Mouse (Mus musculus) liver, embryonic 12.5 days (tissue): ENCODE measurements around the gene Ccdc150. TPM values are rescaled to one million over a fixed set of nuclear protein-coding genes. Genes with fewer than 3 reads are reported as not detected.

Experiments used
- ATAC-seq: fragments of 200-750 bp; cut with Nextera tagmentation; 2 replicates; pipeline ENCODE4 v1.8.0; 2017; ENCODE audit warnings: moderate number of reproducible peaks, mild to moderate bottlenecking, moderate library complexity
- H3K27ac ChIP-seq: fragments of 300-500 bp; sonication (generic); 2 replicates; pipeline ENCODE4 v1.5.1; 2016; ENCODE audit warnings: mild to moderate bottlenecking
- H3K27me3 ChIP-seq: fragments of 300-500 bp; sonication (generic); replicated peaks from 2 replicates; pipeline ENCODE4 v1.6.1; 2016; ENCODE audit warnings: mild to moderate bottlenecking, moderate library complexity
- H3K36me3 ChIP-seq: fragments of 300-500 bp; sonication (generic); 2 replicates; pipeline ENCODE4 v1.6.1; 2016; ENCODE audit warnings: mild to moderate bottlenecking, moderate library complexity
- H3K4me1 ChIP-seq: fragments of 300-500 bp; sonication (generic); 2 replicates; pipeline ENCODE4 v1.6.1; 2016
- H3K4me2 ChIP-seq: fragments of 300-500 bp; sonication (generic); 2 replicates; pipeline ENCODE4 v1.6.1; 2016; ENCODE audit warnings: mild to moderate bottlenecking, moderate library complexity
- H3K4me3 ChIP-seq: fragments of 300-500 bp; sonication (generic); 2 replicates; pipeline ENCODE4 v1.5.1; 2016; ENCODE audit warnings: mild to moderate bottlenecking, moderate library complexity
- H3K9ac ChIP-seq: fragments of 300-500 bp; sonication (generic); 2 replicates; pipeline ENCODE4 v1.6.1; 2016; ENCODE audit warnings: mild to moderate bottlenecking, moderate library complexity
- H3K9me3 ChIP-seq: fragments of 300-500 bp; sonication (generic); replicated peaks from 2 replicates; pipeline ENCODE4 v1.6.1; 2016; ENCODE audit warnings: mild to moderate bottlenecking, moderate library complexity
- WGBS: fragments of 180-500 bp; shearing (Covaris S2); methylation state at CpG from one replicate; pipeline ENCODE4 v1.1.7; 2016; ENCODE audit not compliant: insufficient replicate concordance; 5-methylcytosine and 5-hydroxymethylcytosine counted together
- polyA plus RNA-seq: library from polyadenylated mRNA; unstranded; fragments of >200 nt; fragmentation: Nextera tagmentation; extraction: Ambion mirVana; gene quantifications from 2 replicates; pipeline ENCODE4 v1.2.1, GENCODE M21; 2016

The Ccdc150 gene
- polyA plus RNA-seq, 1 experiment from 2014 or later: 0.42 TPM

GRCm38 (mm10) chr1:54356566-54356965, 106.1 kb downstream of the Ccdc150 start:
- no peak for ATAC-seq
- Histone ChIP-seq H3K27ac (no peak overlapping the region), H3K4me2 (no peak overlapping the region), H3K36me3 (no peaks in the 10 kb centered on the region), H3K27me3 (no peaks in the 10 kb centered on the region), H3K9ac (no peak overlapping the region), H3K4me3 (no peak overlapping the region), H3K9me3 (no peaks in the 10 kb centered on the region), H3K4me1 (no peaks in the 10 kb centered on the region)
- 69% methylated on average over 6 of the region's 6 CpGs for WGBS

GRCm38 (mm10) chr1:54377506-54378051, 127.1 kb downstream of the Ccdc150 start:
- Histone ChIP-seq H3K9me3 (no peaks in the 10 kb centered on the region), H3K9ac (no peak overlapping the region), H3K27me3 (no peaks in the 10 kb centered on the region), H3K36me3 (no peaks in the 10 kb centered on the region), H3K4me3 (no peak overlapping the region), H3K4me2 (no peak overlapping the region), H3K4me1 (no peaks in the 10 kb centered on the region), H3K27ac (no peak overlapping the region)
- ATAC-seq: no peak

- no peak for ATAC-seq
- no peak overlapping the region for H3K9ac ChIP-seq
- H3K9me3 ChIP-seq: no peaks in the 10 kb centered on the region
- H3K36me3 ChIP-seq: no peaks in the 10 kb centered on the region
- no peak overlapping the region for H3K4me3 ChIP-seq
- no peaks in the 10 kb centered on the region for H3K27me3 ChIP-seq
- no peak overlapping the region for H3K27ac ChIP-seq
- WGBS: 79% methylated on average over 9 of the region's 9 CpGs
- no peaks in the 10 kb centered on the region for H3K4me1 ChIP-seq
- H3K4me2 ChIP-seq: no peak overlapping the region
Observed at GRCm38 (mm10) chr1:54380978-54381914, 130.8 kb downstream of the Ccdc150 start.

GRCm38 (mm10) chr1:54384221-54384620, 133.7 kb downstream of the Ccdc150 start:
- H3K27me3 ChIP-seq: no peaks in the 10 kb centered on the region
- H3K9ac ChIP-seq: no peak overlapping the region

GRCm38 (mm10) chr1:54402736-54403135, 152.3 kb downstream of the Ccdc150 start:
- Histone ChIP-seq H3K4me3 (no peak overlapping the region), H3K4me1 (no peaks in the 10 kb centered on the region), H3K36me3 (peaks cover 65% of the 10 kb centered on the region), H3K27ac (no peak overlapping the region), H3K9me3 (no peaks in the 10 kb centered on the region), H3K9ac (no peak overlapping the region), H3K27me3 (no peaks in the 10 kb centered on the region), H3K4me2 (no peak overlapping the region)
- no peak for ATAC-seq

More at GRCm38 (mm10) chr1:54384221-54384620, 133.7 kb downstream of the Ccdc150 start:
- H3K4me2 ChIP-seq: no peak overlapping the region
- ATAC-seq: no peak
- no peak overlapping the region for H3K27ac ChIP-seq
- H3K9me3 ChIP-seq: no peaks in the 10 kb centered on the region
- H3K4me1 ChIP-seq: no peaks in the 10 kb centered on the region
- 41% methylated on average over 1 of the region's 1 CpGs for WGBS
- no peak overlapping the region for H3K4me3 ChIP-seq
- 0 out of 2 replicates have a peak, but pooled peaks cover 2% of the 10 kb centered on the region for H3K36me3 ChIP-seq

Other genes starting within 250 kb of the Ccdc150 start
- 0.99 and 1.3 TPM in 2 replicates for gene Hecw2, start 55.5 kb upstream of the Ccdc150 start, polyA plus RNA-seq
- gene Gtf3c3, start 188.3 kb downstream of the Ccdc150 start, polyA plus RNA-seq: 12.8 and 13.9 TPM in 2 replicates